Mouse (Mus musculus) C2C12 (cell line): ENCODE results near the gene Taf6l. TPM values are rescaled to one million over a fixed set of nuclear protein-coding genes. Genes with fewer than 3 reads are reported as not detected.

ENCODE experiments used
- H3K27me3 ChIP-seq: one replicate; pipeline ENCODE4 v1.6.1; 2011; ENCODE audit not compliant: control insufficient read depth, insufficient read depth, insufficient read length
- H3K36me3 ChIP-seq: one replicate; pipeline ENCODE4 v1.6.1; 2011; ENCODE audit not compliant: control insufficient read depth, insufficient read depth
- H3K4me3 ChIP-seq: one replicate; pipeline ENCODE4 v1.5.1; 2011; ENCODE audit warnings: mild to moderate bottlenecking, control low read depth; ENCODE audit not compliant: poor library complexity, insufficient read depth, severe bottlenecking
- H3K79me2 ChIP-seq: one replicate; pipeline ENCODE4 v1.6.1; 2011; ENCODE audit not compliant: control insufficient read depth, insufficient read depth
- H3K79me3 ChIP-seq: one replicate; pipeline ENCODE4 v1.6.1; 2011; ENCODE audit warnings: low read depth, control low read depth
- H3ac ChIP-seq: one replicate; pipeline ENCODE3; 2011; ENCODE audit warnings: low read depth; ENCODE audit not compliant: control insufficient read depth, insufficient read length
- CEBPB ChIP-seq: IDR thresholded peaks from one replicate; pipeline ENCODE4 v1.6.1; 2011; ENCODE audit warnings: low read depth, mild to moderate bottlenecking, control low read depth, moderate library complexity
- CTCF ChIP-seq: IDR thresholded peaks from one replicate; pipeline ENCODE4 v1.5.1; 2011; ENCODE audit not compliant: control insufficient read depth, insufficient read depth, insufficient read length
- FOSL1 ChIP-seq: IDR thresholded peaks from one replicate; pipeline ENCODE4 v1.8.0; 2011; ENCODE audit warnings: mild to moderate bottlenecking, low read length; ENCODE audit not compliant: poor library complexity, insufficient read depth, severe bottlenecking
- MAX ChIP-seq: IDR thresholded peaks from one replicate; pipeline ENCODE4 v1.6.1; 2011; ENCODE audit warnings: mild to moderate bottlenecking, control low read depth
- MYOD1 ChIP-seq: IDR thresholded peaks from one replicate; pipeline ENCODE4 v1.6.1; 2011; ENCODE audit warnings: low read depth; ENCODE audit not compliant: control insufficient read depth, insufficient read length
- MYOG ChIP-seq: IDR thresholded peaks from one replicate; pipeline ENCODE4 v1.6.1; 2011; ENCODE audit not compliant: control insufficient read depth, insufficient read length; ENCODE audit errors: extremely low read depth
- USF1 ChIP-seq: IDR thresholded peaks from one replicate; pipeline ENCODE4 v1.6.1; 2011; ENCODE audit warnings: low read depth, mild to moderate bottlenecking, control low read depth, moderate library complexity
- polyA plus RNA-seq: library from polyadenylated mRNA; unstranded; fragments of >200 nt; fragmentation: generic; extraction: Trizol; gene quantifications from one replicate; pipeline ENCODE4 v1.2.1, GENCODE M21; 2012; ENCODE audit warnings: missing spikeins

Gene Taf6l
- polyA plus RNA-seq, 1 experiment = 28.5 TPM

GRCm38 (mm10) chr19:8803204-8803780, 17.1 kb upstream of the Taf6l start:
- H3ac ChIP-seq = peak overlapping the region; percentile 33
- peaks cover under 1% of the 10 kb centered on the region for H3K79me2 ChIP-seq
- no peaks in the 10 kb centered on the region for H3K27me3 ChIP-seq
- peak overlapping the region; percentile 51 for H3K4me3 ChIP-seq
- H3K79me3 ChIP-seq = peaks cover 5% of the 10 kb centered on the region
- TF ChIP-seq FOSL1 = no peak
- peak; percentile 17 for TF ChIP-seq MAX
- peaks cover 32% of the 10 kb centered on the region for H3K36me3 ChIP-seq

- Histone ChIP-seq H3K27me3 (no peaks in the 10 kb centered on the region), H3K79me3 (peaks cover 12% of the 10 kb centered on the region), H3K79me2 (peaks cover 10% of the 10 kb centered on the region), H3K36me3 (peaks cover 27% of the 10 kb centered on the region), H3K4me3 (peak within 1 kb of the TSS; percentile 51), H3ac (peak within 1 kb of the TSS; percentile 87)
- TF ChIP-seq FOSL1 = no peak
- TF ChIP-seq MAX = peak; percentile 27
Observed at GRCm38 (mm10) chr19:8802130-8802821, 16.1 kb upstream of the Taf6l start, which contains the start of gene Zbtb3. Gene Zbtb3, plus strand, starts transcription at chr19:8802555.

GRCm38 (mm10) chr19:8798947-8799315, 12.7 kb upstream of the Taf6l start:
- Histone ChIP-seq H3K36me3 (peaks cover 27% of the 10 kb centered on the region), H3K4me3 (peak overlapping the region; percentile 79), H3ac (no peak overlapping the region), H3K79me3 (peaks cover 16% of the 10 kb centered on the region), H3K27me3 (no peaks in the 10 kb centered on the region), H3K79me2 (peaks cover 26% of the 10 kb centered on the region)
- no peak for TF ChIP-seq MYOD1
- TF ChIP-seq MAX = no peak
- TF ChIP-seq USF1 = no peak
- no peak for TF ChIP-seq CTCF

- Histone ChIP-seq H3K79me3 (peaks cover 16% of the 10 kb centered on the region), H3K79me2 (peaks cover 26% of the 10 kb centered on the region), H3K27me3 (no peaks in the 10 kb centered on the region), H3K36me3 (peaks cover 33% of the 10 kb centered on the region), H3K4me3 (peak within 1 kb of the TSS; percentile 79), H3ac (peak within 1 kb of the TSS; percentile 72)
- TF ChIP-seq FOSL1 (no peak), CTCF (no peak), CEBPB (no peak), MAX (peak; percentile 39), MYOG (no peak), USF1 (peak; percentile 54)
Observed at GRCm38 (mm10) chr19:8798264-8798946, 12.2 kb upstream of the Taf6l start, which contains the start of gene Polr2g. Gene Polr2g, minus strand, starts transcription at chr19:8798577.

- Histone ChIP-seq H3K36me3 (peaks cover 40% of the 10 kb centered on the region), H3K27me3 (no peaks in the 10 kb centered on the region), H3K79me2 (peaks cover 13% of the 10 kb centered on the region), H3K4me3 (no peak overlapping the region), H3ac (no peak overlapping the region), H3K79me3 (no peaks in the 10 kb centered on the region)
- TF ChIP-seq USF1 (no peak), MYOG (no peak), MYOD1 (no peak), FOSL1 (no peak), MAX (no peak), CEBPB (no peak), CTCF (no peak)
Observed at GRCm38 (mm10) chr19:8790171-8790570, 4.0 kb upstream of the Taf6l start.

GRCm38 (mm10) chr19:8789171-8789570, 3.0 kb upstream of the Taf6l start:
- peaks cover 30% of the 10 kb centered on the region for H3K36me3 ChIP-seq
- TF ChIP-seq CTCF (no peak), MAX (no peak), CEBPB (no peak)
- H3K4me3 ChIP-seq = no peak overlapping the region
- H3K79me2 ChIP-seq = peaks cover 15% of the 10 kb centered on the region
- H3K27me3 ChIP-seq = no peaks in the 10 kb centered on the region
- no peak overlapping the region for H3ac ChIP-seq
- no peaks in the 10 kb centered on the region for H3K79me3 ChIP-seq
